In the genomic region with DNA sequence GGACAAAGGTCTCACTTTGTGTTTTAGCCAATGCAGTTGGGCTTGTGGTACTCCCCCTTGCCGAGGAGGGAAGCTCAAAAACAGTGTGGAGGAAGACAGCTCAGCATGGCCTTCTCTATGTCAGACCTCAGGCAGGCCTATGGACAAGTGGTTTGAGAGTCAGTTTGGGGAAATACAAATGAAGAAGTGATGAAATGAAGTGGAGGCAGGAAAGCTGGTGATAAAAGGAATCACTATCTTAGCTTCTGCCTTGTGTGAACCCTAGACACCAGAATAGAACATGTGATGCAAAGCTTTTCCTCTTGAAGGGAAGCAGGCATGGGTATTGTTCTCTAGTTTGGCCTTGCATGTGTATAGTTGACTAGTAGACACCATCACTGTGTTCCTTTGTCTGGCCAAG, we compare ENCODE assay signal across 17 mouse cellular contexts.
"Had no signal": no experiment of that assay in that cellular context is flagged by ENCODE, and none has a peak within 500 bp of the region (broad histone marks: within the 10 kb centered on the region; RNA-seq: fewer than 3 reads in every experiment).

No protein-coding gene starts in this region.

- H3K4me3 ChIP-seq: liver, embryonic 13.5 days; megakaryocyte, embryonic 14.5 days; midbrain, embryonic 10.5 days; midbrain, embryonic 13.5 days; myocyte; neural tube, embryonic 13.5 days had no signal

- H3K27ac ChIP-seq: liver, embryonic 13.5 days; midbrain, embryonic 10.5 days; midbrain, embryonic 13.5 days; neural tube, embryonic 13.5 days had no signal

- H3K9ac ChIP-seq: liver, embryonic 13.5 days; midbrain, embryonic 13.5 days; neural tube, embryonic 13.5 days had no signal

- H3K9me3 ChIP-seq: liver, embryonic 13.5 days; megakaryocyte, embryonic 14.5 days; midbrain, embryonic 10.5 days; midbrain, embryonic 13.5 days; neural tube, embryonic 13.5 days had no signal

- DNase-seq: kidney, adult 9 months; kidney, postnatal 14 days; kidney, postnatal 4 days; liver, embryonic 13.5 days; lung, adult 2 months; lung, postnatal 14 days; lung, postnatal 4 days; retina, postnatal 1 day; right cerebral cortex, postnatal 25 days; thymus, adult 18-20 months; thymus, postnatal 4 days had no signal

- H3K27me3 ChIP-seq: liver, embryonic 13.5 days; megakaryocyte, embryonic 14.5 days; midbrain, embryonic 13.5 days; neural tube, embryonic 13.5 days had no signal

- ATAC-seq: midbrain, embryonic 13.5 days; midbrain, embryonic 16.5 days had no signal

- H3K36me3 ChIP-seq: liver, embryonic 13.5 days; midbrain, embryonic 10.5 days; midbrain, embryonic 13.5 days; neural tube, embryonic 13.5 days had no signal

- H3K4me2 ChIP-seq: liver, embryonic 13.5 days; midbrain, embryonic 13.5 days; neural tube, embryonic 13.5 days had no signal

- H3K4me1 ChIP-seq: liver, embryonic 13.5 days; midbrain, embryonic 10.5 days; midbrain, embryonic 13.5 days; neural tube, embryonic 13.5 days had no signal
